Mouse (Mus musculus) urinary bladder, postnatal 14 days (tissue): Measurements from ENCODE around the gene Tas2r143.

Experiments used
- DNase-seq: peaks from one replicate; pipeline ENCODE4 v3.0.0; 2021; ENCODE audit warnings: low spot score

Gene Tas2r143

DNA sequence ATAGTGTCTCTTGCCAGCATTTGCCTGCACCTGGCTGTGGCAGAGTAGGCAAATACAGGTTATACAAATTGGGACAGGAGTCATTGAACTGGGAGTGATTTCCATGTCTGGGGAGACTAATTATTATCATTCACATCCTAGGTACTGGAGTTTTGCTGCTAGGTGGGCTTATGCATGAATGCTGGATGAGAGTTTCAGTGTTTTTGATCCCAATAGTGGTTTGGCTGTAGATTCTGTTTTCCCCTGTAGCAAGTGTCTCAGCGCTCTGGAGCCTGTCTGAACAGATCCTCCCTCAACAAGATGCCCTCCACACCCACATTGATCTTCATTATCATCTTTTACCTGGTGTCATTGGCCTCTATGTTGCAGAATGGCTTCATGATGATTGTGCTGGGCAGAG is at the start of gene Tas2r143:
Tas2r143 (plus strand) TSS at position 301 of the 400 bp plus-strand sequence.
- no peak for DNase-seq

DNA sequence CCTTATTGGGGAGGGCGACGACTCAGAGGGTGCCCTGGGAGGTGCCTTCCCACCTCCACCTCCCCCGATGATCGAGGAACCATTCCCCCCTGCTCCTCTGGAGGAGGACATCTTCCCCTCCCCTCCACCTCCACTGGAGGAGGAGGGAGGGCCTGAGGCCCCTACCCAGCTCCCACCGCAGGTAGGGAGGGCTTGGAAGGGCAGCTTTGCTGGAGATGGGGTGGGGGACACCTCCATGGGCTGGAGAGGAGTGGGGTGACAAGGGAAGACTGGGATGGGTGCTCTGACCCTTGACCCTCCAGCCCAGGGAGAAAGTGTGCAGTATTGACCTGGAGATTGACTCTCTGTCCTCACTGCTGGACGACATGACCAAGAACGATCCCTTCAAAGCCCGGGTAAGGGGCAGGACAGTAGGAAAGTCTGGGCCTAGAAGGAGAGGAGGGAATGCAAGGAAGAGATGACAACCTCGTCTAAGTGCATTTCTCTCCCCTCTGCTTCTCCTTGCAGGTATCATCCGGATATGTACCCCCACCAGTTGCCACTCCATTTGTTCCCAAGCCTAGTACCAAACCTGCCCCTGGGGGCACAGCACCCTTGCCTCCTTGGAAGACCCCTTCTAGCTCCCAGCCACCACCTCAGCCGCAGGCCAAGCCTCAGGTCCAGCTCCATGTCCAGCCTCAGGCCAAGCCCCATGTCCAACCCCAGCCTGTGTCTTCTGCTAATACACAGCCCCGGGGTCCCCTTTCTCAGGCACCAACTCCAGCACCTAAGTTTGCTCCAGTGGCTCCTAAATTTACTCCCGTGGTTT is 48.9 kb upstream of the Tas2r143 start:
- DNase-seq: no peak

DNA sequence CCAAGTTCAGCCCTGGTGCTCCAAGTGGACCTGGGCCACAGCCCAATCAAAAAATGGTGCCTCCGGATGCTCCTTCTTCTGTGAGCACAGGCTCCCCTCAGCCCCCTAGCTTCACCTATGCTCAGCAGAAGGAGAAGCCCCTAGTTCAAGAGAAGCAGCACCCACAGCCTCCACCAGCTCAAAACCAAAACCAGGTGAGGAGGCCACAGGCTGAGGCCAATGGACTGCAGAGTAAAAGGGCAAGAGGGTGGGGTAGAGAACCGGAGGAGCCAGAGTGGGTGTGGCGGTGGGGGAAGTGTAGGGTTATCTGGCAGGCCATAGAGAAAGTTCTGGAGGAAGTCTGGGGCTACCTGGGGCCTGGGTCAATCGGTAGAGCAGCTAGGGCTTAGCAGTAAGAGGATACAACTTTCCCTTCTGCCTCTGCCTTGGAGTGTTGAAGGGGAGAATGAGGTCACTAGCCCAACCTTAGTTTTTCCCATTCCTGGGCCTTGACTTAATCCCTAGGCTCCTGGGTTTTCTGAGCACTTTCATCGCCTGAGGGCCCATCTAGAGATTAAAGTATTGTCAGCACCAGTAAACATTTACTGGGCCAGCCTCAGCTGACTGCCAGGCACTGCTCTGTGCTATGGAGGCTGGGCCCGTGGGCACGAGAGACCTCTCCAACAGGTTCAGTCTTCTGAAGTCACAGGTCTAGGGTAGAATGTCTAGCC is 48.1 kb upstream of the Tas2r143 start:
- peak; percentile 53 for DNase-seq

DNA sequence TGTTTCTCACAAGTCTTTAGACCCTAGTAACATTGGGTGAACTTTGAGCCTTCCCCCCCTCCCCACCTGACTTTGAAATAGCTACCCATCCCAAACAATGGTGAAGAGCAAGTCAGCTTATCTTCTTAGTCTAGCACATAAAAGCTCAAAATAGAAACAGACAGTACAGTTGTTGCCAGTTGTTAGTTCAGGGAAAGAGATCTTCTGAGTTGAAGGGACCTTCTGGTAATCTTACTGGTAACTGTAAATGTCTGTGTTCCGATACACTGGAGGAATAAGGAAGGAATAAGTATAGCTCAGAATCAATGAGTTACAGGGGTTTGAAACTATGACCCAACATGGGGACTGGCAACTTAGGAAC is 47.6 kb upstream of the Tas2r143 start:
- no peak for DNase-seq

DNA sequence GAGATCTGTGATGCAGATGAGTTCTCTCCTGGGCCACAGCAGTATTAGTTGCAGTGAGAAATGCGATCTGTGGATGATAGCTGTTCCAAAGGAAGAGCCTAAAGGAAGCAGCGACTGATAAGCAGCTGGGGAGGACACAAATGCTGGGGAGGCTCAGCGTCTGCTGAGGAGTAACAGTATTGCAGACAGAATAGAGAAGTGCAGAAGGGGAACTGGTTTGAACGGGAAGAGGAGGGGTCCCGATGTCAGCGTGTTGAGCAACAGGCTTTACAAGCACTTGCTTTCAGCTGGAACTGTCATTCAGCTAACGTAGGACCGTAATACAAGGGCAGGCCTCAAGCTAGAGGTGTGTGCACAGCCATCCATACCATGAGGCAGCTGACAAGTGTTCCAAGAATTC is 46.9 kb upstream of the Tas2r143 start:
- DNase-seq: no peak

DNA sequence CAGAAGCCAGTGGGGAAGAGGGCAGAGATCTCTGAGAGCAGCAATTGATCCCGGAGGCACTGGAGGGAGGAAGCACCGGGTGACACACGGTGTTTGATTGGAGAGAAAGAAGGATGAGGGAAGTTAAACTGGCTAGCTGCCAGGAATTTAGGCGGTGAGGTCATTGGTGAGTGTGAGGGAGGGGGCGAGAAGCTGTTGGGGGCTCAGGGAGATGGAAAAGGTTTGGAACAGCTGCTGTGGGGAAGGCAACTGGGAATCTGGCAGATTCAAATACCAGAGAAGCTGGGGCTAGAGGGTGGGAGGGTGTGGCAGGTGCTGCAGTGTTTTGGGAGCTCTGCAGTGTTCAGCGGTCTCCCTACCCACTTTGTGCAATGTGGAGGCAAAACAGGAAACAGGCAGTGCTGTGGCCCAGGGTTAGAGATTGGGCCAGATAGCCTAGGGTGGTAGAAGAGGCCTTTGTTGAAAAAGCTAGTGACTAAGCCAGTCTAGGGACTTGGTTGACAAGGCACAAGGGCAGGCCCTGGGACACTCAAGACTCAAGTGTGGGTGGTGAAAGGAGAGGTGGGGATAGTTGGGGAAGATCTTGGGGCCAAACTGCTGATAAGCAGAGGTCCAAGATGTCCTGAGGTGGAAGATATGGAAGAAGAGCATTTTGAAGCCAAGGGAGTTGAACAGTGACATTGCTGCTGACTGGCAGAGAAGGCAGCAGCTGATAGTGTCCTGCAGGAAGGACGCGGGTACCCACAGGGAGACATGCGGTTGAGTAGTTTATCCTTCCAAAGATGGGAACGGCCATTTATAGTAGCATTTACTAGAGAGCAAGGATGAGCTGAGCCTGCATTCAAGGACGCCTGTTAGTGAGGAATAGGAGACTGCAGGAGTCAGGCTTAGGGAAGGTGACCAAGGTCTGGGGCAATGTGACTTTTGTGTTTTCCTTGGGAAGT is 45.7 kb upstream of the Tas2r143 start:
- DNase-seq: peak; percentile 45

DNA sequence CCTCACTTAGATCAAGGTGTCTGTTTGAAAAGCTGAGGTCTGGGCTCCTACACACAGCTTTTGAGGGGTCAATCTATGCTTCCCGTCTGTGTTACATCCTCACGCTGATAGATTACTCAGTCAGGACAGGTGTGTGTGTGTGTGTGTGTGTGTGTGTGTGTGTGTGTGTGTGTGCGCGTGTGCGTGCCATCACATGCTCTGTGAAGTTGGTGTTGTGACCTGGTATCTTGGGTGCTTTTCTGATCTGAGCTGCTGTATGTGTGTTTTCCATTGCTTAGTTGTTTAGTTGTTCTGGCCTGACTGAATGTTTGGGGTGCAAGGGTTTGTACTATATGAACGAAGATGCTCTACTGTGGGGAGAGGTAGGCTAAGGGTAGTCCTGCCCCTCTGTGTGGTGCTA is 44.7 kb upstream of the Tas2r143 start:
- no peak for DNase-seq

DNA sequence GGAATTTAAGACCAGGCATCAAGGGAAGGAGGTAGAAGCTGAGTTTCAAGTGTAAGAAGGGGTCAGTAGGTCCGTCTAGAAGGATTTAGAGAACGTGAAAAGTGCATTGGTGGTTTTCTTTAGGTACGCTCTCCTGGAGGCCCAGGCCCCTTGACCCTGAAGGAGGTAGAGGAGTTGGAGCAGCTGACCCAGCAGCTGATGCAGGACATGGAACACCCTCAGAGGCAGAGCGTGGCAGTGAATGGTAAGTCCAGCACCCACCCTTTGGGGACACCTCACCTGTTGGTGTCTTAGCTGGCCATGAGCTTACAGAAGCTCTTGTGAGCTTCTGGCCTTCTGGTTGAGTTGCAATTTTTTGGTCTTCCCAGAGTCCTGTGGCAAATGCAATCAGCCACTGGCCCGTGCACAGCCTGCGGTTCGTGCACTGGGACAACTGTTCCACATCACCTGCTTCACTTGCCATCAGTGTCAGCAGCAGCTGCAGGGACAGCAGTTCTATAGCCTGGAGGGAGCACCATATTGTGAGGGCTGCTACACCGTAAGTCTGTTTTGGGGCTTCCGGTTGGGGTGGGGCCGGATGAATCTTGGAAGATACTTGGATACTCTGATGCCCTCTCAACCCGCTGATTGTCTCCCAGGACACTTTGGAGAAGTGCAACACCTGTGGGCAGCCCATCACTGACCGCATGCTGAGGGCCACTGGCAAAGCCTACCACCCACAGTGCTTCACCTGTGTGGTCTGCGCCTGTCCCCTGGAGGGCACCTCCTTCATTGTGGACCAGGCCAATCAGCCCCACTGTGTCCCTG is 44.0 kb upstream of the Tas2r143 start:
- DNase-seq: no peak

DNA sequence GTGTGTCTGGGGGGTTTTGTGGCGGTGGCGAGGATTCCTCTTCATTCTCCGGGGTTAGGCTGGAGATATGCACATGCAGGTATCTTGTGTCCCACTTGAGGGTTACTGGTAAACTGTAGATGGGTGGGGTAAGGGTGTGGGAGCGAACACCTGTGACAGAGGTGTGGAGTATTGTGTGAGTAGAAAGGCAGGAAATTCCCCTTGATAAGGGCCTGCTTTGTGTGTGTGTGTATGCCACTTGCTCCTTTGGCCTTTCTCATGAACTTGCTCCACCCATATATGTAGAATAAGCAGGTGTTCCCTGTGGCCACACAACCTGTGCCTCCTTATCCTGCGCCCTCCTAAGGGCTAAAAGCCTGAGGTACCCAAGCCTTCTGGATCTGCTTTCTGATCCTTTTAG is 43.1 kb upstream of the Tas2r143 start:
- DNase-seq: no peak

DNA sequence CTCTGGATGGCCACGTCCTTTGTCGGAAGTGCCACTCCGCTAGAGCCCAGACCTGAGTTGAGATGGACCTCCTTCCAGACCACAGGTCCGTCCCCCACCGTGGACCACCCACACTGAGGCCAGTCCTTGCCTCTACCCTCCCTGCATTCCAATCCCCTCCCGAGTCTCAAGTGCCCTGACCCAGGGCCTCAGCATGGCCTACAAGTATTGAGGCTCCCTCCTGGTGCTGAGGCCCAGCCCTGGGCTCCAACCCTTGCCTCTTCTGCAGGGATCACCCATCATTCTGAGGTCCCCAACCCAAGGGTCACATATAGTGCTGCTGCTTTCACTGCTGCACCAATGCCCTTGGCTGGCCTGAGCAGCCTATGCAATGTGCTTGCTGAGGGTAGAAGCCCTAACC is 42.1 kb upstream of the Tas2r143 start:
- DNase-seq: no peak

DNA sequence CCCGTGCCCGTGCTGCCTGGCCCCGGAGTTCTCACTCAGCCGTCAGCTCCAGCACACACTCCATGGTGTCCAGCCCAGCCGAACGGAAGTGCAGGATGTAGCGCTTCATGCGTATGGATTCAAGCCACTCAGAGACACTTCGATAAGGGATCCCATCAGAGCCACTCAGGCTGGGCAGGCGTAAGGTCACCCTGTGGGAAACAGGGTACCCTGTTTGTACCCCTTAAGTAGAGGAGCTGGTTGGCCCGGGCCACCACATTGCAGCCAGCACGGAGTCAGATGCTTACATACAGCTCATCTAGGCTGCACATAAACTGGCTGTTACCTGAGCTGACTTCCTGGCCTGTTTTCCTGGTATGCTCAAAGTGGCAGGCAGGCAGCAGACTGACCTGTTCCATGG is 41.1 kb upstream of the Tas2r143 start:
- no peak for DNase-seq

DNA sequence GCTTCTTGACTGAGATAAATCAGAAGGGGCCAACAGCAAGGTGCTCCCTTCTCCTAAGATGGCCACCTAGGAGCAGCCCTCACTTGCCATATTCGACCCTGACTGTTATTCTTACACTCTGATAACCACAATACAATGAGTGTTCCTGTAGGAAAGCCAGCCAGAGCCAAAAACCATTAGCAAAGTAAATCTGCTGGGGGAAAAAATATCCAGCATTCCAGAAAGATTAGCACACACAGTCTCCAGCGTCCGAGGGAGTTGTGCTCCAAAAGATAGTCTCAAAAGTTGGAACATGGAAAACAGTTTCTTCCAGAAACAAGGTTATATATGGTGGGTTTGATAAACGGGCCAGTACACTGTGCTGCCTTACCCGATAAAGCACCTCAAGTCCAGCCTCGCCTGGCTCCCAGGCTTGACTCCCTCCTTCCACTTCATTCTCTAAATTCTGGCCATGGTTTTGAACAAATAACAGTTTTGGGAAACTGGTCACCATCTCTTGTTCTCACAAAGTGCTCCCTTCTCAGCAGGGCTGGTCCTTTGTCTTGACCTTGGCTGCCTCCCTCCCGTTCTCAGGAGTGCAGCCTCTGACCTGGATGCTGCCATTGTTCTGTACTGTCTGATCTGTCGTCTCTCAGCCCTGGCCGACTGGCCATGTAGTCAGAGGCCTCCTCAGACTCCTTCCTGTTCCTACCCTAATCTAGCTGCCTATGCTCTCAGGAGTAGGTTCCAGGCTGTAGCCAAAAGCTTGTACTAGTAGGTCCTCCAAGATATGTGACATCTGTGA is 40.5 kb upstream of the Tas2r143 start:
- DNase-seq: no peak

DNA sequence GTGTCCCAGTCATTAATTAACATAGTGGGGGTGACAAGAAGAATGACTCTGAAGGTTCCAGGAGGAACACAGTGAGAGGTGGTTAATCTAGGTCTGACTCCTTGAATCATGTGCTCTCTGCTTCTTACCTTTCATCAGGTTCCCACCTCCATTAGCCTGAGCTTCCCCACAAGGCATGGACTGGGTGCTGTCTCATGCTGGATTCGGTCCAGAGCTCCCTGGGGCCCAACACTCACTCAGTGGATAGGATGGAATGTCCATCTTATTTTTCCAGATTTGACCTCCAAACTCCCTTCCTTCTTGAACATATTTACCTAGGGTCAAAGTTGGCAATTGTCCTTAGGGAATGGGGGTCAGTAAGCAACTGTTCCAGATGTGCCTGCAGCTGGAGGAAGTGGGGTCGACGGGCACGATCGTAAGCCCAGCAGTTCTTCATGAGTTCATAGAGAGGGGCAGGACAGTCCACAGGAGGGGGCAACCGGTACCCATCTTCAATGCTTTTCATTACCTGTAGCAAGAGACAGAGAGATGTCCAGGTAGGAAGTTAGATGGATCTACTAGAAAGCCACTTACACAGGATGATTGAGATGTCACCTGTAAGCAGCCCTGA is 39.7 kb upstream of the Tas2r143 start:
- DNase-seq: no peak

DNA sequence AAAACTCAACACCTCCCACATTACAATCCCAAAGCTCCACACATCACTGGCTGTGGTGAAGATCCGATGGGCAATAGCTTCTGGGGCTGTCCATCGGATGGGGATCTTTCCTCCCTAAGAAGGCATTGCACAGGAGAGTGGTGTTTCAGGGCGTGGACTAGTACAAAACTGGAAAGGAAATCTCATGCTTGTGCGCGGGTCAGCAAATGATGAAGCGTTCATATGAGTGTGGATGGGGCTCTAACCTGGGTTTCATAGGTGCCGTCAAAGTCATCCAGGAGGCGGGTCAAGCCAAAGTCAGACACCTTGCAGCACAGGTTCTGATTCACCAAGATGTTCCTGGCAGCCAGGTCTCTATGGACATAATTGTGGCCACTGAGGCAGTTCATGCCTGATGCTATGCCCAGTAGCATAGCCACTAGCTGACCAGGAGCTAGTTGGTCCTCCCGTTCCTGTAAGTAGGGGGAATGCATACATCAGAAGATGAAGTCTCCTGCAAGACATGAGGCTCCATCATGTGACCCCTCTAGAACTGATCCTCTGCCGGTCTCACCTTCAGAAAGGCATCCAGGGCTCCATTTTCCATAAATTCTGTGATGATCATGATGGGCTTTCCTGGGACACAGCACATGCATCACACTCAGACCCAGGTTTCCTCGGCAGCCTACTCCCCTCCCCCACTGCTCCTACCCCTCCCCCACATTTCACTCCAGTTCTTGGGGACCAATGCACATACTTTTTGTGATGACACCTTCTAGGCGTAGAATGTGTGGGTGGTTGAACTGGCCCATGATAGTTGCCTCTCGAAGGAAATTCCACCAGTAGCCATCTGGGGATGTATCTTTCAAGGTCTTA is 38.8 kb upstream of the Tas2r143 start:
- DNase-seq: no peak

DNA sequence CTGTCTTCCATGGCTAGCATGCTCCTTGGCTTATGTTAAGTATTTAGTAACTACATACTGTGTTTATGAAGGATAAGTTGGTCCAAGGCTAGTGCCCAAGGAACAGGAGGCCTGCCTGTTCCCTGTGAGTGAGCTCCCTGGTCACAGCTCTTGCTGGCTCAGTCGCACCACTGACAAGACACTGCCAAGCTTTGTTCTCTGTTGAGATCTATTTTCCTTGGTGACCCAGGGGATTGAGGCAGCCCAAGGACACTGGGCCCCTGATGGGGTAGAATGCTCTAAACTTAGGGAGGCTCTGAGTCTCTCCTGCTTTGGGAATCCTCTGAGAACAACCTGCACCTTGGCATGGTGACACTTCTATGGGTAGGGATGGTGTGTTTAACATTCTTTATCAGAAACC is 38.0 kb upstream of the Tas2r143 start:
- no peak for DNase-seq

DNA sequence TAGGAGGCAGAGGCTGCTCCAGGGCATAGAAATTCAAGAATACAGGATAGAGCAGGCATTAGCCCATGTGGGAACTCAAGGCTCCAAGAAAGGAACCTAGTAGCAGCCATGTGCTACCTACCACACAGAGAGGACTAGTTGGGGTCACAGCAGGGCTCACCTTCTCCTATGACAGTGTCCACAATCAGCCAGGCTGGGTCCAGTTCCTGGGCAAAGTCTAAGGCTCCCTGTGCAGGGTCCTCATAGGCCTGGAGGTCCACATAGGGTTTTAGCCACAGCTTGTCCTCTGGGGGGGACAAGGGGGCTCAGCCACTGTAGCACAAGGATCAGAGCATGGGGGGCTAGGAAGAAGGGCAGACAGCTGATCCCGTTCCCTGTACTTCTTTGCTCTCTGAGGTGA is 37.5 kb upstream of the Tas2r143 start:
- DNase-seq: no peak

DNA sequence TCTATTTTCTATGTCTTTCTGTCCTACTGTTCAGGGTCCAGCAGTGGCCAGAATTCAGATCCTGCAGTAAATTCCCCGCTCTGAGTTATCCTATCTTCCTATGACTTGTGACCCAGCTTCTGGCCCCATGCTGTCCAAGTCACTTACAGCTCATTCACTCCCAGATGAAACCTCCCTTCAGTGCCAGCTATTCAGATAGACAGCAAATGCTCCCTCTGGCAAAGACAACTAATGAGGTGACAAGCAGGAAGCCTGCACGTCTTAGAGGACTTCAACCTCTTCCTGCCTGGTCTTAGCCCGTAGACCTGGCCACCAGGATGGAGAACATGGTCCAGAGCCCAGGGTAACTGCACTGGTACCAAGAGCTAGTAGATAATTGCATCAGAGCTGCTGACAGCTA is 37.1 kb upstream of the Tas2r143 start:
- DNase-seq: no peak

DNA sequence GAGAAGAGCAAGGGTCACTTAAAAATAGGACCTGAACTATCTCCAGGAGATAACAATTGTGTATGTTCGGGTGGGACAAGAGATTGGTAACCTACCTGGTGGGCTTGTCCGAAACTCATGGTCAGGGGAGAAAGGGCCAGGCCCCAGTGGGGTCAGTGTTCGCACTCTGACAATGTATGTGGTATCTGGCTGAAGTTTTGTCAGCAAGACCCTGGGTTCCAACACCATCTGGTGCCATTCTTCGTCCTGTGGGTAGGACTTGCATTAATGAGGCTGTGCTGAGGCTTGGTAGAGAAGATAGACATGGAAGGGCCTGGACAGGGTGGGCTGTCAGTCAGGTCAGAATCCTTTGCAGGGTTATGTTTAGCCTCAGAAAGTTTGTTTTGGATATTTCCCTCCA is 36.0 kb upstream of the Tas2r143 start:
- no peak for DNase-seq

DNA sequence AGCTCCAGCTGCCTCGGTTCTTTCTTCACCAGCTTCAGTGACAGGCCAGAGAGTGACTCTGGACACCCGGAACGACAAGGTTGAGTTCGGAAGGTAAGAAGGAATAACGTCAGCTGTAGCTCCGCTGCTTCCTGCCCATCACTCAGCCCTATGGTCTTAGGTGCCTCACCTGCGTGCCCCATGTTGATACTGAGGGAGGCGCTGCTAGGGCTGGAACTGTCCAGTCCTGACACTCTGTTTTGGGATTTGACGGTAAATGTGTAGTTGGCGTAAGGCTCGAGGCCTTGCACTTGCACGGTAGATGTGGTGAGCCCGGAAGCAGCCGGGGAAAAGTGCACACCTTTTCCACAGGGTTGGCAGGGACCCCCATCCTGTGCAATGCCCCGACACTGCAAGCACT is 35.4 kb upstream of the Tas2r143 start:
- DNase-seq: no peak

DNA sequence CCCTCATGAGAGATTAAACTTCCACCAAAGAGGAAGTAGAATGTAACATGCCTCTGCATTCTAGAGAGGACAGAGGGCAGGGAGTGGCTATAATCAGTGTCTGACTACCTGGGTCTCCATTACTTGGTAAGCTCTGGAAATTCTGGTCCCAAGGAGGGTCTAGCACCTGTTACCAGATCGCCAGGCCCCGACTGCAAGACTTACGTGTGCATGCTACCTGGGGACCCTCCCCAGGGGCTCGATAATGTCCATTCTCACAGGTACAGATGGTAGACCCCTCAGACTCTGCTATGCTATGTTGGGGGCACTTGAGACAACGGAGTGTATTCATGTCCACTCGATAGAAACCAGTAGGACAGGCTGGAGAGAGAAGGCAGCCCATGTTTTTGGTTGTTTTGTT is 34.8 kb upstream of the Tas2r143 start:
- DNase-seq: no peak
